Mouse (Mus musculus) ES-E14 (cell line): ENCODE measurements around the gene Chp1.

ENCODE experiments used
- CHD2 ChIP-seq: IDR thresholded peaks from 2 replicates; pipeline ENCODE4 v1.6.1; 2014; ENCODE audit warnings: mild to moderate bottlenecking, low read depth, low read length, inconsistent platforms
- HCFC1 ChIP-seq: IDR thresholded peaks from 2 replicates; pipeline ENCODE4 v1.6.1; 2012; ENCODE audit warnings: low read length, inconsistent platforms, borderline replicate concordance; ENCODE audit not compliant: insufficient read depth
- MAFK ChIP-seq: IDR thresholded peaks from 2 replicates; pipeline ENCODE4 v1.6.1; 2014; ENCODE audit warnings: mild to moderate bottlenecking, low read depth, low read length, inconsistent platforms; ENCODE audit not compliant: insufficient read depth
- ZNF384 ChIP-seq: IDR thresholded peaks from 2 replicates; pipeline ENCODE4 v1.6.1; 2012; ENCODE audit warnings: low read depth, low read length, inconsistent platforms

GRCm38 (mm10) chr2:119512292-119512691, 35.2 kb upstream of the Chp1 start:
- no peak for TF ChIP-seq ZNF384
- no peak for TF ChIP-seq CHD2
- TF ChIP-seq MAFK: no peak
- TF ChIP-seq HCFC1: no peak
